ENCODE assay signal across 8 mouse cellular contexts in genomic region chr11:43776324-43776694, GRCm38 (mm10). TPM values are rescaled to one million over a fixed set of nuclear protein-coding genes. Genes with fewer than 3 reads are reported as not detected.
DNase-seq lines count a peak whose midpoint lies in the region; ATAC-seq and TF ChIP-seq lines count a peak whose summit lies in the region.

No protein-coding gene starts in this region.

- WGBS in kidney, embryonic 16.5 days = 18% methylated on average over 8 of the region's 8 CpGs
- WGBS in forebrain, embryonic 10.5 days = 23% methylated on average over 8 of the region's 8 CpGs
- WGBS in intestine, postnatal 0 days = 19% methylated on average over 8 of the region's 8 CpGs
- 22% methylated on average over 8 of the region's 8 CpGs for WGBS in neural tube, embryonic 13.5 days

- no peaks in the 10 kb centered on the region for H3K9me3 ChIP-seq in kidney, embryonic 16.5 days (ENCODE audit: low read length)
- H3K9me3 ChIP-seq in forebrain, embryonic 10.5 days = no peaks in the 10 kb centered on the region
- H3K9me3 ChIP-seq in intestine, postnatal 0 days (ENCODE audit: control insufficient read depth) = no peaks in the 10 kb centered on the region
- H3K9me3 ChIP-seq in neural tube, embryonic 13.5 days = no peaks in the 10 kb centered on the region

- H3K4me1 ChIP-seq in kidney, embryonic 16.5 days (ENCODE audit: insufficient read depth, low read length) = no peaks in the 10 kb centered on the region; the same call in 1 of the 2 replicates
- H3K4me1 ChIP-seq in forebrain, embryonic 10.5 days = peaks cover 18% of the 10 kb centered on the region
- no peaks in the 10 kb centered on the region for H3K4me1 ChIP-seq in intestine, postnatal 0 days (replicated peaks; ENCODE audit: control insufficient read depth, insufficient read depth, low read length)
- H3K4me1 ChIP-seq in neural tube, embryonic 13.5 days (replicated peaks) = peaks cover 9% of the 10 kb centered on the region

- DNase-seq in kidney, postnatal 4 days = no peak
- DNase-seq in forebrain, embryonic 10.5 days (ENCODE audit: extremely low spot score, low spot score) = no peak
- DNase-seq in cerebellum, adult 9-10 months = no peak
- no peak for DNase-seq in adrenal gland, adult 8-10 months
- DNase-seq in layer of hippocampus, postnatal 25 days (ENCODE audit: extremely low spot score in 1 of 2, low spot score in 1 of 2) = no peak

- peak overlapping the region; percentile 45 for H3K4me3 ChIP-seq in kidney, embryonic 16.5 days (ENCODE audit: low read length)
- peak overlapping the region; percentile 55 for H3K4me3 ChIP-seq in forebrain, embryonic 10.5 days
- H3K4me3 ChIP-seq in intestine, postnatal 0 days (ENCODE audit: low read depth, low read length) = peak overlapping the region; percentile 33
- H3K4me3 ChIP-seq in neural tube, embryonic 13.5 days = peak overlapping the region; percentile 41

- no peak overlapping the region for H3K9ac ChIP-seq in kidney, embryonic 16.5 days (replicated peaks; ENCODE audit: low read length)
- no peak overlapping the region for H3K9ac ChIP-seq in intestine, postnatal 0 days (ENCODE audit: low read depth, low read length)
- H3K9ac ChIP-seq in neural tube, embryonic 13.5 days = peak overlapping the region; percentile 56

- H3K4me2 ChIP-seq in kidney, embryonic 16.5 days (replicated peaks; ENCODE audit: low read depth, low read length) = peak overlapping the region; percentile 64
- H3K4me2 ChIP-seq in intestine, postnatal 0 days (replicated peaks; ENCODE audit: low read depth) = peak overlapping the region; percentile 64
- H3K4me2 ChIP-seq in neural tube, embryonic 13.5 days = peak overlapping the region; percentile 68

- peaks cover 3% of the 10 kb centered on the region; the same call in 1 of the 2 replicates for H3K27me3 ChIP-seq in kidney, embryonic 16.5 days (ENCODE audit: insufficient read depth, low read length)
- H3K27me3 ChIP-seq in forebrain, embryonic 10.5 days (ENCODE audit: poor library complexity, severe bottlenecking) = peaks cover 48% of the 10 kb centered on the region
- peaks cover 13% of the 10 kb centered on the region for H3K27me3 ChIP-seq in intestine, postnatal 0 days (replicated peaks; ENCODE audit: control insufficient read depth, insufficient read depth, low read length)
- peaks cover 32% of the 10 kb centered on the region for H3K27me3 ChIP-seq in neural tube, embryonic 13.5 days

- no peak for TF ChIP-seq CTCF in intestine, postnatal 0 days (IDR thresholded peaks at IDR 0.05; ENCODE audit: low read depth)

- no peaks in the 10 kb centered on the region for H3K36me3 ChIP-seq in kidney, embryonic 16.5 days (ENCODE audit: insufficient read depth, low read length)
- no peaks in the 10 kb centered on the region for H3K36me3 ChIP-seq in forebrain, embryonic 10.5 days (replicated peaks)
- no peaks in the 10 kb centered on the region for H3K36me3 ChIP-seq in intestine, postnatal 0 days (ENCODE audit: control insufficient read depth, insufficient read depth)
- H3K36me3 ChIP-seq in neural tube, embryonic 13.5 days = no peaks in the 10 kb centered on the region

- H3K27ac ChIP-seq in kidney, embryonic 16.5 days (ENCODE audit: low read length) = no peak overlapping the region
- H3K27ac ChIP-seq in forebrain, embryonic 10.5 days = 0 out of 2 replicates have a peak overlapping the region, but pooled peaks have one; percentile 35
- no peak overlapping the region for H3K27ac ChIP-seq in intestine, postnatal 0 days (ENCODE audit: low read depth, low read length)
- no peak overlapping the region for H3K27ac ChIP-seq in neural tube, embryonic 13.5 days (replicated peaks)

- ATAC-seq in kidney, embryonic 16.5 days (ENCODE audit: low FRiP score, low TSS enrichment) = peak; percentile 21
- ATAC-seq in intestine, postnatal 0 days = no peak
- peak; percentile 54; the same call in 1 of the 2 replicates for ATAC-seq in neural tube, embryonic 13.5 days (ENCODE audit: low read depth)

RNA-seq across cellular contexts. Expression of gene Ttc1, which starts 28.5 kb away (rescaled TPM):
- polyA plus RNA-seq in kidney, embryonic 16.5 days (2015; fragmentation: Nextera tagmentation; extraction: Ambion mirVana) = 69.6 and 71.0 TPM in 2 replicates
- polyA plus RNA-seq in forebrain, embryonic 10.5 days (2016; fragmentation: Nextera tagmentation; extraction: Ambion mirVana) = 78.3 and 80.9 TPM in 2 replicates
- 54.6 and 58.3 TPM in 2 replicates for polyA plus RNA-seq in intestine, postnatal 0 days (2015; fragmentation: Nextera tagmentation; extraction: Ambion mirVana)
- polyA plus RNA-seq in neural tube, embryonic 13.5 days (2015; fragmentation: Nextera tagmentation; extraction: Ambion mirVana) = 92.4 and 98.5 TPM in 2 replicates
- total RNA-seq in adrenal gland, adult 8-10 months (2022) = 10 to 100 TPM; 62.0 to 69.8 (median 64.8) TPM
- total RNA-seq in layer of hippocampus, postnatal 25 days (2021) = 10 to 100 TPM; 45.5 to 56.4 TPM
